Mouse (Mus musculus) leukemia stem cell, adult 10-12 weeks (primary cell): ENCODE results near the gene Olfr1446. TPM values are rescaled to one million over a fixed set of nuclear protein-coding genes. Genes with fewer than 3 reads are reported as not detected.

ENCODE experiments used
- polyA plus RNA-seq: library from polyadenylated mRNA; stranded (reverse); fragments of >175 nt; gene quantifications from 2 replicates; pipeline ENCODE4 v1.2.3, GENCODE M21; 2012; ENCODE audit warnings: low replicate concordance

Olfr1446 gene
- 0.09 TPM in 1 of 2 replicates, not detected in the other for polyA plus RNA-seq

DNA sequence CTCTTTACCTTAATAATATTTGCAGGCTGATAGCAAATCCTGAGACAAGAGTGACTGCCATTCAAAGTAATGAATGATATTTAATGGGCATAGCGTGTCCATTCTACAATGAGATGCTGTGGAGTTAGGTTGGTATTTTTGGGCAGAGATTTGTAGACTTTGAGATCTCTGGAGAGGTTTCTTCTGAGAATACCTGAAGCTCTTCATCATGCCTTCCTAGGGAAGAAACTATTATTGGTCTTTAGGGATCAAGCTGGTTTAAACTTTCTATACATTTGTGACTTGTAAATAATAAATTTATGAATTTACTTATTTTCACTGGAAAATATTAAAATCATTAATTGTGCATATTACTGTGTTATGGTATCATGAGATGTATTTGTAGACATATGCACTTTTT lies at the start of gene Olfr1446:
Gene Olfr1446 (minus strand): TSS at position 101 of the 400 bp plus-strand sequence.

DNA sequence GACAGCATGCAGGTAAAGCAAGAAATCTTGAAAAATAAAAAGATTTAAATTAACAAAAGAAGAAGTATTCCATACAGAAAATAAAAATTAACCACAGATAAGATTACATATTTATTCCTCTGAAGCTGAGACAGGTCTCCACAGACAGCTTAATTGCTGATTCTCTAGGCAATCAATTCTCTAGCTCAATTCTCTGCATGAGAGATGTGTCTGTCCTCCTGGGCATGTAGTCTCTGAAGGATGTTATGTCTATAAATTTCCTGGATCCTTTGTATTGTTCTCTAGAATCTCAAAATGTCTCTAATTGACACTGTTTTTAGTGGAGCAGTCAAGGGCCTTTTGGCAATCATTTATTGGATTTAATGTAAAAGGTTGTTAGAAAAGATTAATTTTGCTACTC lies 37.2 kb upstream of the Olfr1446 start, which contains the start of gene Olfr1449:
Gene Olfr1449 (plus strand): TSS at position 301 of the 400 bp plus-strand sequence.

DNA sequence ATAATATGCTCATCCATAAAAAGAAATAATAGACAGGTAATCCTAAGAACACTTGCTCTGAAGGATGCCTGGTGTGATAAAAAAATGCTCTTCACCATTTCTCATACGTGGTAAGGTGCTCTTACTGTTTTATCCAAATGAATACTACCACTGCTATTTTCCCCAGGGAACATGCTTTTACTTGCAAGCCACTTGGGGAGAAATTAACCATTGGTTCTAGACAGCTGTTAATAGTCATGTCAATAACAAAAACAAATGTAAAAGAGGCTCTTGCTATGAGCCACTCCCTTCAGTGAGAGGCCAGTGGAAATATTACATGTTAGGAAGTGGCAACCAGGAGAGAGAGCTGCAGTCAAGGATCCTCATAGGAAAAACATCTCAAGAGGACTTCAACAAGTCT lies 31.0 kb upstream of the Olfr1446 start, which contains the start of gene Olfr1448:
Gene Olfr1448 (minus strand): TSS at position 101 of the 400 bp plus-strand sequence.

DNA sequence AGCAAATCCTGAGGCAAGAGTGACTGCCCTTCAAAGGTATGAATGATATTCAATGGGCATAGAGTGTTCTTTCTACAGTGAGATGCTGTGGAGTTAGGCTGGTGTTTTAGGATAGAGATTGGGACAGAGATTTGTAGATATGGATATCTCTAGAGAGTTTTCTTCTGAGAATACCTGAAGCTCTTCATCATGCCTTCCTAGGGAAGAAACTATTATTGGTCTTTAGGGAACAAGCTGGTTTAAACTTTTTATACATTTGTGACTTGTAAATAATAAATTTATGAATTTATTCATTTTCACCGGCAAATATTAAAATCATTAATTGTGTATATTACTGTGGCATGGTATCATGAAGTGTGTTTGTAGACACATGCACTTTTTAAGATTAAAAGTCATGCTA lies 10.3 kb upstream of the Olfr1446 start, which contains the start of gene Olfr1447:
Gene Olfr1447 (minus strand): TSS at position 101 of the 400 bp plus-strand sequence.

DNA sequence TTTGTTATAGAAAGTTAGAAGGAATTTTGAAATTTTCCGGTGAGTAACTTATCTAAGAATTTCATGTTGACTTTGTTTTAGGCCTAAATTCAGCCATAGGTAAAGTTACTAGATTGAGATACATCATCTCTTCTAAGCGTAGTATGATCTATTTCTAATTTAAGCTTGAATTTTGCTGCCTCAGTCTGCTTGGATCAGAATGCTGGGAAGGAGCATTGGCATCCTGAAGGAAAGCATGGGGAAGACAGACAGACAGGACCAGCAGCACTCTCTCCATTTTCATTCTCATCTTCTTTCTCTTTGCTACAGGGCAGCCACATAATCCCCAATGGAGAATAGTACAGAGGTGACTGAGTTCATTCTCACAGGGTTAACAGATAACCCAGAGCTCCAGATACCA lies 9.8 kb downstream of the Olfr1446 start, which contains the start of gene Olfr1445:
Gene Olfr1445 (plus strand): TSS at position 301 of the 400 bp plus-strand sequence.

DNA sequence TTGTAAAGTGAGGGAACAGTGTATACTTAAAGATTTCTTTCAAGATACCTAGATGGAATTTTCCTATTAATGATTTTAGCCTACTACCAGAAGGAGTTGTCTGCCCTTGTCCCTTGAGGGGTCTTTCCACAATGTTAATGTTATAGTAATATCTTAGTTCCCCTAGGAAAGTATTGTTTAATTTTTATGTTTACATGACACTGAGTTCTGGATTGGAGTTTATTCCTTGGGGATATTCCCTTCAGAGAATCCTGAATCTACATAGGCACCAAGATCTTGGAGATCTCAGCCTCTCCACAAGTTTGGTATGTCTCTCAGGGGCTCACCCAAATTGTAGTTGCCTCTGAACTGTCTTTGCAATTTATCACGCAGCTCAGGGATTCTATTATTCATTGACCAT lies 36.3 kb downstream of the Olfr1446 start, which contains the start of gene Olfr1444:
Gene Olfr1444 (plus strand): TSS at position 301 of the 400 bp plus-strand sequence.

DNA sequence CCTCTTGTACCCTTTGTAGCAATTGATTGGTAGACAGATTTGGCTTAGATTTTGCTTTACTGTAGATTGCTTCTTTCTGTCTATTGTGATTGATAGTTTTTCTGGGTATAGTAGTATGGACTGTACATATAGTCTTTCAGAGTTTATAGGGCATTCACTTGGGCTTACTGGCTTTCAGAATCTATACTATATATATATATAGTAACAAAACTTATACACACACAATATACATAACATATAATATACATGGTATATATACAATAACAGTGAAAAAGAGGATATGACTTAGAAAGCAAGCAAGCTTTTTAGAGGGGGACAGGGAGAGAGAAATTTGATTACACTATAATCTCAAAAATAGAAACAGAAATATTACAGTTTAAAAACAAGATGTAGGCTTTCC lies 46.9 kb downstream of the Olfr1446 start, which contains the start of gene Gm5244:
Gene Gm5244 (plus strand): TSS at position 301 of the 400 bp plus-strand sequence.

Other genes with a start within 250 kb of the Olfr1446 start
- not detected in 2 replicates for gene Olfr1442, start 223.1 kb downstream of the Olfr1446 start, polyA plus RNA-seq
- gene Olfr1443, start 215.4 kb downstream of the Olfr1446 start, polyA plus RNA-seq = not detected in 2 replicates
- gene Keg1, start 197.7 kb downstream of the Olfr1446 start, polyA plus RNA-seq = not detected in 2 replicates
- gene Cntf, start 127.9 kb downstream of the Olfr1446 start, polyA plus RNA-seq = not detected in 2 replicates
- 27.9 and 41.2 TPM in 2 replicates for gene Zfp91, start 97.4 kb downstream of the Olfr1446 start, polyA plus RNA-seq
- gene Lpxn, start 97.3 kb downstream of the Olfr1446 start, polyA plus RNA-seq = 0.54 and 1.7 TPM in 2 replicates
- gene Gm5244, start 46.8 kb downstream of the Olfr1446 start, polyA plus RNA-seq = not detected in 2 replicates
- not detected in 2 replicates for gene Olfr1444, start 36.2 kb downstream of the Olfr1446 start, polyA plus RNA-seq
- 0.18 TPM in 1 of 2 replicates, not detected in the other for gene Olfr1445, start 9.7 kb downstream of the Olfr1446 start, polyA plus RNA-seq
- gene Olfr1447, start 10.2 kb upstream of the Olfr1446 start, polyA plus RNA-seq = not detected in 2 replicates
- gene Olfr1448, start 30.9 kb upstream of the Olfr1446 start, polyA plus RNA-seq = not detected in 2 replicates
- gene Olfr1449, start 37.3 kb upstream of the Olfr1446 start, polyA plus RNA-seq = not detected in 2 replicates
- not detected in 2 replicates for gene Olfr1450, start 56.7 kb upstream of the Olfr1446 start, polyA plus RNA-seq
- not detected in 2 replicates for gene Olfr1451, start 101.5 kb upstream of the Olfr1446 start, polyA plus RNA-seq
- not detected in 2 replicates for gene Olfr1453, start 134.8 kb upstream of the Olfr1446 start, polyA plus RNA-seq
- gene Olfr1454, start 167.1 kb upstream of the Olfr1446 start, polyA plus RNA-seq = not detected in 2 replicates
- gene Olfr1457, start 204.4 kb upstream of the Olfr1446 start, polyA plus RNA-seq = not detected in 2 replicates
- not detected in 2 replicates for gene Olfr1458, start 213.3 kb upstream of the Olfr1446 start, polyA plus RNA-seq